Mouse (Mus musculus): ENCODE results near the gene Lamc2.

DNA sequence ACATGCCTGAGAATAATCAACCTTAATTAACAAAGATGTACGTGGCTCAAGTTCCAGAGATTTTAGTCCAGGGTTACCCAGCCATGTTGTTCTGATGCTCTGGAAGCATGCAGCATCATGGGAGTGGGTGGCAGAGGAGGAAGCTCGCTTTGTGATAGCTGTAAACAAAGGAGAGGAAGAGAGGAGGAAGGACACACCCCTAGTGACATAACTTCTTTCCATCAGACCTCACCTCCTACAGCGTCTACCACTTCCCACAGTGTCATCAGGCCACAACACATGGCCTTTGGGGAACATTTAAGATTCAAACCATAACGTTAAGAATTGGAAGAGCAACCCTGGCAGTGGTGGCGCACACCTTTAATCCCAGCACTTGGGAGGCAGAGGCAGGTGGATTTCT lies 98.5 kb downstream of the Lamc2 start:
- TF ChIP-seq GATA1 (IDR thresholded peaks at IDR 0.05; ENCODE audit: borderline replicate concordance, low read length), result no peak
- no peak for TF ChIP-seq FLI1 (IDR thresholded peaks at IDR 0.05; ENCODE audit: low read length)

All from megakaryocyte, embryonic 14.5 days (primary cell).